Mouse (Mus musculus) CH12.LX (cell line): ENCODE measurements around the gene Zfp53. TPM values are rescaled to one million over a fixed set of nuclear protein-coding genes. Genes with fewer than 3 reads are reported as not detected.

Source experiments
- DNase-seq: peaks from one replicate; pipeline ENCODE4 v3.0.0-alpha.2; 2013; ENCODE audit errors: extremely low read depth
- H3K27ac ChIP-seq: 2 replicates; pipeline ENCODE4 v1.5.1; 2012; ENCODE audit warnings: low read depth, mild to moderate bottlenecking, control low read depth, moderate library complexity; ENCODE audit not compliant: insufficient read depth
- H3K27me3 ChIP-seq: replicated peaks from 2 replicates; pipeline ENCODE3; 2012; ENCODE audit warnings: inconsistent platforms
- H3K36me3 ChIP-seq, 2 experiments: replicated peaks in 1 of 2; 2 replicates each; pipeline versions ENCODE3 to v1.6.1; 2012; ENCODE audit warnings: inconsistent platforms in 1 of 2, low read length in 1 of 2, mild to moderate bottlenecking in 1 of 2, mixed read lengths in 1 of 2, moderate library complexity in 1 of 2; ENCODE audit not compliant: control insufficient read depth in 1 of 2, insufficient read depth in 1 of 2
- H3K4me1 ChIP-seq, 2 experiments: 2 replicates each; pipeline ENCODE4 v1.6.1; 2012; ENCODE audit warnings: inconsistent platforms in 1 of 2, moderate library complexity in 1 of 2; ENCODE audit not compliant: insufficient read depth in 2 of 2, control insufficient read depth in 1 of 2
- H3K4me2 ChIP-seq: 2 replicates; pipeline ENCODE4 v1.6.1; 2012; ENCODE audit warnings: low read depth, mild to moderate bottlenecking, control low read depth; ENCODE audit not compliant: poor library complexity, insufficient read depth, severe bottlenecking
- H3K4me3 ChIP-seq, 3 experiments: fragments of 150-350 bp in 1 of 3; sonication (generic) in 1 of 3; replicated peaks in 1 of 3; 2 replicates each; pipeline versions ENCODE3 to v1.5.1; 2011 to 2012; ENCODE audit warnings: low read depth in 2 of 3, low read length in 2 of 3, mild to moderate bottlenecking in 2 of 3, moderate library complexity in 2 of 3, control low read depth in 1 of 3, improper control_type of control experiment in 1 of 3, inconsistent platforms in 1 of 3, mixed read lengths in 1 of 3; ENCODE audit not compliant: poor library complexity in 1 of 3
- H3K79me2 ChIP-seq: replicated peaks from 2 replicates; pipeline ENCODE4 v1.6.1; 2012; ENCODE audit warnings: mild to moderate bottlenecking, moderate library complexity; ENCODE audit not compliant: control insufficient read depth, poor library complexity, insufficient read depth, severe bottlenecking; ENCODE audit errors: extremely low read depth
- H3K9ac ChIP-seq: 2 replicates; pipeline ENCODE4 v1.6.1; 2012; ENCODE audit warnings: low read depth, mild to moderate bottlenecking, control low read depth, moderate library complexity; ENCODE audit not compliant: insufficient read depth
- H3K9me3 ChIP-seq: replicated peaks from 2 replicates; pipeline ENCODE3; 2012; ENCODE audit warnings: low read length, inconsistent platforms, mixed read lengths
- E2F4 ChIP-seq: IDR thresholded peaks from 2 replicates; pipeline ENCODE4 v1.6.1; 2011; ENCODE audit warnings: low read depth, low read length, improper control_type of control experiment; ENCODE audit not compliant: insufficient replicate concordance
- ELF1 ChIP-seq: IDR thresholded peaks from 2 replicates; pipeline ENCODE4 v1.6.1; 2014; ENCODE audit warnings: low read depth, mild to moderate bottlenecking, inconsistent platforms, low read length, improper control_type of control experiment
- EP300 ChIP-seq: IDR thresholded peaks from 2 replicates; pipeline ENCODE4 v1.6.1; 2011; ENCODE audit warnings: low read length, improper control_type of control experiment
- ETS1 ChIP-seq: conservative IDR thresholded peaks from 2 replicates; pipeline ENCODE4 v1.6.1; 2012; ENCODE audit warnings: low read depth, mild to moderate bottlenecking, inconsistent platforms, low read length, improper control_type of control experiment, moderate library complexity
- GABPA ChIP-seq: IDR thresholded peaks from 2 replicates; pipeline ENCODE4 v1.6.1; 2012; ENCODE audit warnings: low read depth, low read length, improper control_type of control experiment, inconsistent platforms; ENCODE audit not compliant: insufficient replicate concordance
- JUND ChIP-seq: conservative IDR thresholded peaks from 2 replicates; pipeline ENCODE4 v1.6.1; 2011; ENCODE audit warnings: low read depth, low read length, improper control_type of control experiment
- MAX ChIP-seq: IDR thresholded peaks from 2 replicates; pipeline ENCODE4 v1.6.1; 2011; ENCODE audit warnings: low read length, improper control_type of control experiment
- MXI1 ChIP-seq: IDR thresholded peaks from 2 replicates; pipeline ENCODE4 v1.6.1; 2011; ENCODE audit warnings: mild to moderate bottlenecking, low read depth, low read length, improper control_type of control experiment
- POLR2A ChIP-seq: IDR thresholded peaks from 2 replicates; pipeline ENCODE4 v1.6.1; 2011; ENCODE audit warnings: low read depth, mild to moderate bottlenecking, improper control_type of control experiment, low read length
- RAD21 ChIP-seq: IDR thresholded peaks from 2 replicates; pipeline ENCODE4 v1.6.1; 2011; ENCODE audit warnings: low read depth, mild to moderate bottlenecking, low read length, improper control_type of control experiment, moderate library complexity
- RCOR1 ChIP-seq: conservative IDR thresholded peaks from 2 replicates; pipeline ENCODE4 v1.6.1; 2012; ENCODE audit warnings: low read depth, mild to moderate bottlenecking, inconsistent platforms, low read length, improper control_type of control experiment
- SIN3A ChIP-seq: IDR thresholded peaks from 2 replicates; pipeline ENCODE4 v1.6.1; 2012; ENCODE audit warnings: low read length, improper control_type of control experiment, inconsistent platforms
- SMC3 ChIP-seq: IDR thresholded peaks from 2 replicates; pipeline ENCODE4 v1.6.1; 2011; ENCODE audit warnings: low read depth, low read length, improper control_type of control experiment
- TCF12 ChIP-seq: IDR thresholded peaks from 2 replicates; pipeline ENCODE4 v1.6.1; 2014; ENCODE audit warnings: low read depth, mild to moderate bottlenecking, inconsistent platforms, low read length, improper control_type of control experiment
- UBTF ChIP-seq: IDR thresholded peaks from 2 replicates; pipeline ENCODE4 v1.6.1; 2012; ENCODE audit warnings: low read depth, mild to moderate bottlenecking, inconsistent platforms, low read length, improper control_type of control experiment, moderate library complexity
- USF1 ChIP-seq: IDR thresholded peaks from 2 replicates; pipeline ENCODE4 v1.6.1; 2014; ENCODE audit warnings: low read depth, mild to moderate bottlenecking, inconsistent platforms, low read length, improper control_type of control experiment
- USF2 ChIP-seq: conservative IDR thresholded peaks from 2 replicates; pipeline ENCODE4 v1.6.1; 2011; ENCODE audit warnings: low read depth, low read length, improper control_type of control experiment
- ZKSCAN1 ChIP-seq: IDR thresholded peaks from 2 replicates; pipeline ENCODE4 v1.6.1; 2012; ENCODE audit warnings: low read depth, inconsistent platforms, low read length, improper control_type of control experiment, borderline replicate concordance
- ZMIZ1 ChIP-seq: IDR thresholded peaks from 2 replicates; pipeline ENCODE4 v1.6.1; 2012; ENCODE audit warnings: low read depth, mild to moderate bottlenecking, inconsistent platforms, low read length, improper control_type of control experiment
- dilution Hi-C: fragments of 300-500 bp; cut with MboI; formaldehyde crosslinking; loops from 2 replicates; pipeline ENCODE4 v1.14.3; 2020; ENCODE audit warnings: low sequenced_read_pairs; ENCODE audit not compliant: extremely low pct_unique_long_range_greater_than_20kb, extremely low pct_ligation_motif_present
- in situ Hi-C: fragments of 300-500 bp; cut with MboI; formaldehyde crosslinking; loops from 3 replicates; pipeline ENCODE4 v1.14.3; 2019; ENCODE audit warnings: low sequenced_read_pairs, low pct_ligation_motif_present, low pct_unique_long_range_greater_than_20kb, mixed read lengths
- polyA plus RNA-seq: library from polyadenylated mRNA; unstranded; fragments of >175 nt; gene quantifications from 2 replicates; pipeline ENCODE4 v1.2.1, GENCODE M21; 2012; ENCODE audit warnings: low read depth; ENCODE audit not compliant: insufficient read length
- total RNA-seq, 2 experiments: library from RNA; depleted of rRNA; stranded (reverse); fragments of 300-350 nt in 1 of 2; fragments of >200 nt in 1 of 2; gene quantifications; 2 replicates each; pipeline ENCODE4 v1.2.3; 2012 to 2014

The Zfp53 gene
- total and polyA plus RNA-seq, 3 experiments = 2.4 to 8.4 (median 4.7) TPM

- no peak overlapping the region; the same call in 1 of the 2 replicates for H3K27ac ChIP-seq
- peak overlapping the region; percentile 100 for H3K4me2 ChIP-seq
- peak; percentile 23 for DNase-seq
- dilution Hi-C loops = no loop called here
- H3K4me1 ChIP-seq = peaks cover 2 to 14% of the 10 kb centered on the region in 2 experiments; a peak in 1 of 4 replicates
- H3K9ac ChIP-seq = peak overlapping the region; percentile 79
- no peak for TF ChIP-seq MAX
- no peak for TF ChIP-seq UBTF
- TF ChIP-seq ELF1 = peak; percentile 52
- no peak for TF ChIP-seq ETS1
- no peak for TF ChIP-seq SMC3
- TF ChIP-seq SIN3A = peak; percentile 9; the same call in 1 of the 2 replicates
- no peak for TF ChIP-seq TCF12
- no peak for TF ChIP-seq EP300
- no peak for TF ChIP-seq USF1
- peak; percentile 24; the same call in 1 of the 2 replicates for TF ChIP-seq JUND
- TF ChIP-seq RAD21 = no peak
- TF ChIP-seq MXI1 = no peak
- no peak for TF ChIP-seq POLR2A
- no peak for TF ChIP-seq USF2
- no peak for TF ChIP-seq ZKSCAN1
- TF ChIP-seq ZMIZ1 = no peak
- TF ChIP-seq, all 38 proteins: peak for 3
- Histone ChIP-seq H3K27me3 (peaks cover 3% of the 10 kb centered on the region), H3K36me3 (peaks cover 10 to 11% of the 10 kb centered on the region in 2 experiments), H3K4me3 (peak overlapping the region; percentile 88 to 92 (median 92)), H3K79me2 (peaks cover 35% of the 10 kb centered on the region), H3K9me3 (no peaks in the 10 kb centered on the region)
- in situ Hi-C loops = no loop called here
Measured at GRCm38 (mm10) chr17:21489500-21490001, 753 bp downstream of the Zfp53 start.

GRCm38 (mm10) chr17:21501365-21501764 is 12.6 kb downstream of the Zfp53 start:
- in situ Hi-C loops (no loop called here), dilution Hi-C loops (no loop called here)
- no peaks in the 10 kb centered on the region for H3K9me3 ChIP-seq
- no peak overlapping the region for H3K9ac ChIP-seq
- no peaks in the 10 kb centered on the region for H3K79me2 ChIP-seq
- TF ChIP-seq RCOR1 (no peak), E2F4 (no peak), GABPA (no peak), USF1 (no peak), USF2 (no peak)
- DNase-seq = no peak
- H3K27ac ChIP-seq = no peak overlapping the region
- no peak overlapping the region for H3K4me3 ChIP-seq
- no peaks in the 10 kb centered on the region for H3K27me3 ChIP-seq
- H3K36me3 ChIP-seq = peaks cover 22 to 29% of the 10 kb centered on the region in 2 experiments
- no peak overlapping the region for H3K4me2 ChIP-seq
- H3K4me1 ChIP-seq = no peaks in the 10 kb centered on the region
